2 mouse cellular contexts compared by ENCODE assay signal in genomic region chr13:110404686-110405085, GRCm38 (mm10). TPM values are rescaled to one million over a fixed set of nuclear protein-coding genes. Genes with fewer than 3 reads are reported as not detected.
"Had no signal": no experiment of that assay in that cellular context is flagged by ENCODE, and none has a peak within 500 bp of the region (broad histone marks: within the 10 kb centered on the region; RNA-seq: fewer than 3 reads in every experiment).

No protein-coding gene starts in this region.

RNA-seq across cellular contexts. Expression of gene Gapt, which starts 47.7 kb away (rescaled TPM):
- polyA plus RNA-seq: heart, embryonic 14.5 days; hindbrain, embryonic 12.5 days had no signal
